Mouse (Mus musculus) G1E (cell line): Measurements from ENCODE around the gene Spata6.

Experiments used
- CTCF ChIP-seq: IDR thresholded peaks from 2 replicates; pipeline ENCODE4 v1.5.1; 2012; ENCODE audit warnings: low read depth, low read length, inconsistent platforms, mixed read lengths
- GATA1 ChIP-seq: IDR thresholded peaks from 2 replicates; pipeline ENCODE4 v1.6.1; 2012; ENCODE audit warnings: borderline replicate concordance, low read length, inconsistent platforms, mixed read lengths
- TAL1 ChIP-seq: conservative IDR thresholded peaks from 2 replicates; pipeline ENCODE4 v1.6.1; 2012; ENCODE audit warnings: low read depth, low read length, inconsistent platforms, mixed read lengths

DNA sequence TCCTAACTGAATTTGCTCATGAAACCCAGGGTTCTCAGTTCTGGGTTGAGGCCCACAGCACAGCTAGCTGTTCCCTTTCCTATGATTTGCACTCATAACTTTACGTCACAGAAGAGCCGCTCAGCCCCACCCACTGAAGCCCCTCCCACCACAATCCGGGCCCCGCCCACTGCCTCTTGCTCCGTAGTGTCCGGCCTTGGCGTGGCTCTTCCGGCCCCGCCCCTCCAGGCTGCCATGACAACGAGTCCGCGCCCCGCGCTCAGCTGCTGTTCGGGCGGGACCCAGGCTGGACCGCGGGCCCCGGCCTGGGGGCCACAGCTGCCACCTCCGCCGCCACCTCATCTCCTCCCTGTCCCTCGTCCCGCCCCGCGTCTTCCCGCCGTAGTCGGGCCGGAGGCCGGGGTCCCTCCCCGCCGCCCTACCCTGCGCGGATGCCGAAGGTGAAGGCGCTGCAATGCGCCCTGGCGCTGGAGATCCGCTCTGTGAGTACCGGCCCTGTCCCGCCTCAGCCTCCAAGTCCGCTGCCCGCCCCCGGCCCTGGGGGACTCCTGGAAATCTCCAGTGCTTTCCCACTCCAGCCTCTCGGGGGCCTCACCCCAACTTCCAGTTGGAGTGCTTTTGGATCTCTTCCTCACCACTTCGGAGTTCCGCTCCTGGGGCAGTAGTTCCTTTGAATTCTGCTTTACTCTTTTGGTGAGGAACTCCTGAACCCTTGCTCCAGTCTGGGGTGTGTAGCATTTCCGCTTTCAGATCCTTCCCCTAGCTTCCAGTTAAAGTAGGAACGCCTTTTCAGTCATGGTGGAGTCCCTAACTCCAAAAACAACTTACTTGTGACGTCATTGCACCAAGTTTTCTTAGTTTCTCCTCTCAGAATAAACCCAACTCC, at the start of gene Spata6:
- TF ChIP-seq CTCF (no peak), TAL1 (no peak), GATA1 (no peak)
